In genomic region chr8:123404521-123404920, GRCm38 (mm10) we compare ENCODE assay signal across 15 mouse cellular contexts. TPM values are rescaled to one million over a fixed set of nuclear protein-coding genes. Genes with fewer than 3 reads are reported as not detected.
DNase-seq lines count a peak whose midpoint lies in the region; ATAC-seq and TF ChIP-seq lines count a peak whose summit lies in the region.
"Had no signal": no experiment of that assay in that cellular context is flagged by ENCODE, and none has a peak within 500 bp of the region (broad histone marks: within the 10 kb centered on the region; RNA-seq: fewer than 3 reads in every experiment).

No protein-coding gene starts in this region.

- H3K4me3 ChIP-seq in heart, embryonic 11.5 days (ENCODE audit: low read depth, low read length): no peak overlapping the region
- no peak overlapping the region for H3K4me3 ChIP-seq in stomach, embryonic 16.5 days (replicated peaks; ENCODE audit: low read length)
- no peak overlapping the region for H3K4me3 ChIP-seq in stomach, postnatal 0 days (ENCODE audit: low read depth, low read length)
- no peak overlapping the region for H3K4me3 ChIP-seq in midbrain, embryonic 15.5 days
- H3K4me3 ChIP-seq in liver, embryonic 11.5 days (ENCODE audit: low read depth, low read length): no peak overlapping the region
- H3K4me3 ChIP-seq: limb, embryonic 15.5 days had no signal

- peaks cover 17% of the 10 kb centered on the region; the same call in 1 of the 2 replicates for H3K36me3 ChIP-seq in heart, embryonic 11.5 days (ENCODE audit: control insufficient read depth, insufficient read depth, low read length)
- peaks cover 8% of the 10 kb centered on the region; the same call in 1 of the 2 replicates for H3K36me3 ChIP-seq in stomach, embryonic 16.5 days (ENCODE audit: control insufficient read depth, insufficient read depth, low read length)
- H3K36me3 ChIP-seq in stomach, postnatal 0 days (ENCODE audit: control insufficient read depth, insufficient read depth, low read length): peaks cover 20% of the 10 kb centered on the region
- peaks cover 31% of the 10 kb centered on the region for H3K36me3 ChIP-seq in midbrain, embryonic 15.5 days (replicated peaks)
- H3K36me3 ChIP-seq in liver, embryonic 11.5 days (ENCODE audit: control insufficient read depth, insufficient read depth, low read length): peaks cover 16% of the 10 kb centered on the region

- no peak for ATAC-seq in heart, embryonic 11.5 days (replicated peaks; ENCODE audit: insufficient number of reproducible peaks, low FRiP score, low TSS enrichment)
- ATAC-seq in stomach, embryonic 16.5 days (ENCODE audit: insufficient read depth, low FRiP score): no peak
- ATAC-seq in stomach, postnatal 0 days (ENCODE audit: low FRiP score, low TSS enrichment): no peak
- no peak for ATAC-seq in midbrain, embryonic 15.5 days (replicated peaks)
- ATAC-seq in liver, embryonic 11.5 days (replicated peaks; ENCODE audit: low FRiP score): no peak
- ATAC-seq in erythroid progenitor cell, adult 5-6 weeks (replicated peaks; ENCODE audit: low FRiP score, poor library complexity, severe bottlenecking): no peak

- no peak overlapping the region for H3K27ac ChIP-seq in heart, embryonic 11.5 days (ENCODE audit: low read depth, low read length)
- H3K27ac ChIP-seq in stomach, embryonic 16.5 days (ENCODE audit: low read length): no peak overlapping the region
- H3K27ac ChIP-seq in stomach, postnatal 0 days (replicated peaks): no peak overlapping the region
- H3K27ac ChIP-seq in midbrain, embryonic 15.5 days: peak overlapping the region; percentile 17; the same call in 1 of the 2 replicates
- H3K27ac ChIP-seq in liver, embryonic 11.5 days (ENCODE audit: low read depth, low read length): no peak overlapping the region
- H3K27ac ChIP-seq: limb, embryonic 15.5 days; macrophage had no signal

- H3K27me3 ChIP-seq in heart, embryonic 11.5 days (ENCODE audit: control insufficient read depth, insufficient read depth, low read length): peaks cover 7% of the 10 kb centered on the region; the same call in 1 of the 2 replicates
- H3K27me3 ChIP-seq in stomach, embryonic 16.5 days (ENCODE audit: control insufficient read depth, insufficient read depth, low read length): peaks cover 21% of the 10 kb centered on the region; the same call in 1 of the 2 replicates
- H3K27me3 ChIP-seq in stomach, postnatal 0 days (ENCODE audit: control insufficient read depth, insufficient read depth, low read length): 0 out of 2 replicates have a peak, but pooled peaks cover under 1% of the 10 kb centered on the region
- H3K27me3 ChIP-seq in midbrain, embryonic 15.5 days (replicated peaks): no peaks in the 10 kb centered on the region
- peaks cover 10% of the 10 kb centered on the region; the same call in 1 of the 2 replicates for H3K27me3 ChIP-seq in liver, embryonic 11.5 days (replicated peaks; ENCODE audit: control insufficient read depth, insufficient read depth, low read length)

- 57% methylated on average over 8 of the region's 8 CpGs for WGBS in heart, embryonic 11.5 days (ENCODE audit: insufficient replicate concordance)
- WGBS in stomach, embryonic 16.5 days: 56% methylated on average over 8 of the region's 8 CpGs
- 61% methylated on average over 8 of the region's 8 CpGs for WGBS in stomach, postnatal 0 days
- 37% methylated on average over 8 of the region's 8 CpGs for WGBS in midbrain, embryonic 15.5 days
- WGBS in liver, embryonic 11.5 days: 64% methylated on average over 8 of the region's 8 CpGs

- no peak for TF ChIP-seq CTCF in stomach, postnatal 0 days (IDR thresholded peaks at IDR 0.05; ENCODE audit: low read depth)

- H3K9ac ChIP-seq in heart, embryonic 11.5 days (ENCODE audit: low read depth, low read length): 0 out of 2 replicates have a peak overlapping the region, but pooled peaks have one; percentile 23
- H3K9ac ChIP-seq in stomach, embryonic 16.5 days (ENCODE audit: low read length): 0 out of 2 replicates have a peak overlapping the region, but pooled peaks have one; percentile 4
- H3K9ac ChIP-seq in stomach, postnatal 0 days (ENCODE audit: low read length): no peak overlapping the region
- no peak overlapping the region for H3K9ac ChIP-seq in midbrain, embryonic 15.5 days
- H3K9ac ChIP-seq in liver, embryonic 11.5 days (ENCODE audit: low read depth, low read length): no peak overlapping the region
- H3K9ac ChIP-seq: limb, embryonic 15.5 days had no signal

- no peak overlapping the region for H3K4me2 ChIP-seq in heart, embryonic 11.5 days
- H3K4me2 ChIP-seq in stomach, embryonic 16.5 days (ENCODE audit: low read depth, low read length): no peak overlapping the region
- no peak overlapping the region for H3K4me2 ChIP-seq in stomach, postnatal 0 days (replicated peaks; ENCODE audit: low read depth)
- H3K4me2 ChIP-seq in midbrain, embryonic 15.5 days: no peak overlapping the region
- no peak overlapping the region for H3K4me2 ChIP-seq in liver, embryonic 11.5 days
- H3K4me2 ChIP-seq: limb, embryonic 15.5 days had no signal

- TF ChIP-seq EP300 in stomach, postnatal 0 days (optimal IDR thresholded peaks at IDR 0.05): no peak

- H3K4me1 ChIP-seq in heart, embryonic 11.5 days (ENCODE audit: control insufficient read depth, insufficient read depth, low read length): peaks cover 11% of the 10 kb centered on the region
- H3K4me1 ChIP-seq in stomach, embryonic 16.5 days (ENCODE audit: control insufficient read depth, insufficient read depth, low read length): no peaks in the 10 kb centered on the region
- H3K4me1 ChIP-seq in stomach, postnatal 0 days (replicated peaks; ENCODE audit: control insufficient read depth, insufficient read depth): no peaks in the 10 kb centered on the region
- H3K4me1 ChIP-seq in midbrain, embryonic 15.5 days: peaks cover 17% of the 10 kb centered on the region
- H3K4me1 ChIP-seq in liver, embryonic 11.5 days (replicated peaks; ENCODE audit: control insufficient read depth, insufficient read depth, low read length): peaks cover 18% of the 10 kb centered on the region

- DNase-seq in heart, postnatal 25 days (ENCODE audit: low spot score): no peak
- no peak for DNase-seq in stomach, postnatal 0 days (ENCODE audit: low spot score)
- DNase-seq in thymus, postnatal 4 days: peak; percentile 77
- no peak for DNase-seq in liver, embryonic 11.5 days (ENCODE audit: low spot score)
- DNase-seq: cerebellum, adult 11-12 months; kidney, adult 18-20 months; lung, adult 2 months had no signal

- H3K9me3 ChIP-seq in heart, embryonic 11.5 days (replicated peaks; ENCODE audit: control insufficient read depth, low read length): no peaks in the 10 kb centered on the region
- H3K9me3 ChIP-seq in stomach, embryonic 16.5 days (replicated peaks; ENCODE audit: control insufficient read depth, low read length): no peaks in the 10 kb centered on the region
- H3K9me3 ChIP-seq in stomach, postnatal 0 days (ENCODE audit: control insufficient read depth, low read length): no peaks in the 10 kb centered on the region
- H3K9me3 ChIP-seq in midbrain, embryonic 15.5 days: no peaks in the 10 kb centered on the region
- no peaks in the 10 kb centered on the region for H3K9me3 ChIP-seq in liver, embryonic 11.5 days (ENCODE audit: control insufficient read depth, low read length)
- H3K9me3 ChIP-seq: limb, embryonic 15.5 days had no signal

- intact Hi-C loops in heart, postnatal 25 days (cut with DNase I): no loop called here

RNA-seq across cellular contexts. Expression of gene Mc1r, which starts 2.4 kb away (rescaled TPM):
- 0.06 TPM in 1 of 2 replicates, not detected in the other for polyA plus RNA-seq in heart, embryonic 11.5 days (2014; fragmentation: Nextera tagmentation; extraction: Ambion mirVana)
- total RNA-seq in heart, postnatal 25 days (2021): not detected
- not detected in 2 replicates for polyA plus RNA-seq in stomach, embryonic 16.5 days (2015; fragmentation: Nextera tagmentation; extraction: Ambion mirVana)
- polyA plus RNA-seq in stomach, postnatal 0 days (2015; fragmentation: Nextera tagmentation; extraction: Ambion mirVana): 0.05 TPM in 1 of 2 replicates, not detected in the other
- polyA plus RNA-seq in midbrain, embryonic 15.5 days (2015; fragmentation: Nextera tagmentation; extraction: Ambion mirVana): 0.10 and 0.17 TPM in 2 replicates
- 0.04 and 0.06 TPM in 2 replicates for polyA plus RNA-seq in liver, embryonic 11.5 days (2014; fragmentation: Nextera tagmentation; extraction: Ambion mirVana)
- not detected in 2 replicates for total RNA-seq in erythroid progenitor cell, adult 5-6 weeks (2015; ENCODE audit: low replicate concordance)
- total RNA-seq in erythroid progenitor cell, adult 5-6 weeks (2017; ENCODE audit: low replicate concordance): not detected in 2 replicates
- total RNA-seq: gastrocnemius, postnatal 4 days; left cerebral cortex, adult 8-10 months had no signal
- polyA plus RNA-seq: lung, adult 2 months; macrophage had no signal

RNA-seq across cellular contexts. Expression of gene Tubb3, which starts 6.7 kb away (rescaled TPM):
- polyA plus RNA-seq in heart, embryonic 11.5 days (2014; fragmentation: Nextera tagmentation; extraction: Ambion mirVana): 13.6 and 13.8 TPM in 2 replicates
- total RNA-seq in heart, postnatal 25 days (2021): under 1 TPM; 0.25 to 0.34 TPM
- polyA plus RNA-seq in stomach, embryonic 16.5 days (2015; fragmentation: Nextera tagmentation; extraction: Ambion mirVana): 46.7 and 50.2 TPM in 2 replicates
- 24.4 and 24.7 TPM in 2 replicates for polyA plus RNA-seq in stomach, postnatal 0 days (2015; fragmentation: Nextera tagmentation; extraction: Ambion mirVana)
- 2,127 and 2,170 TPM in 2 replicates for polyA plus RNA-seq in midbrain, embryonic 15.5 days (2015; fragmentation: Nextera tagmentation; extraction: Ambion mirVana)
- polyA plus RNA-seq in liver, embryonic 11.5 days (2014; fragmentation: Nextera tagmentation; extraction: Ambion mirVana): 6.0 and 6.9 TPM in 2 replicates
- total RNA-seq in erythroid progenitor cell, adult 5-6 weeks (2015; ENCODE audit: low replicate concordance): not detected in 2 replicates
- not detected in 2 replicates for total RNA-seq in erythroid progenitor cell, adult 5-6 weeks (2017; ENCODE audit: low replicate concordance)
- polyA plus RNA-seq: macrophage had no signal

RNA-seq across cellular contexts. Expression of gene Def8, which starts 18.8 kb away (rescaled TPM):
- 32.2 and 36.1 TPM in 2 replicates for polyA plus RNA-seq in heart, embryonic 11.5 days (2014; fragmentation: Nextera tagmentation; extraction: Ambion mirVana)
- 10 to 100 TPM; 56.9 to 59.6 TPM for total RNA-seq in heart, postnatal 25 days (2021)
- polyA plus RNA-seq in stomach, embryonic 16.5 days (2015; fragmentation: Nextera tagmentation; extraction: Ambion mirVana): 27.0 and 30.5 TPM in 2 replicates
- 20.6 and 22.5 TPM in 2 replicates for polyA plus RNA-seq in stomach, postnatal 0 days (2015; fragmentation: Nextera tagmentation; extraction: Ambion mirVana)
- polyA plus RNA-seq in midbrain, embryonic 15.5 days (2015; fragmentation: Nextera tagmentation; extraction: Ambion mirVana): 48.4 and 49.8 TPM in 2 replicates
- polyA plus RNA-seq in liver, embryonic 11.5 days (2014; fragmentation: Nextera tagmentation; extraction: Ambion mirVana): 27.0 and 32.7 TPM in 2 replicates
- total RNA-seq in erythroid progenitor cell, adult 5-6 weeks (2015; ENCODE audit: low replicate concordance): 8.8 and 15.1 TPM in 2 replicates
- 3.5 and 8.9 TPM in 2 replicates for total RNA-seq in erythroid progenitor cell, adult 5-6 weeks (2017; ENCODE audit: low replicate concordance)

RNA-seq across cellular contexts. Expression of gene Tcf25, which starts 31.0 kb away (rescaled TPM):
- 148 and 165 TPM in 2 replicates for polyA plus RNA-seq in heart, embryonic 11.5 days (2014; fragmentation: Nextera tagmentation; extraction: Ambion mirVana)
- total RNA-seq in heart, postnatal 25 days (2021): 100 to 1,000 TPM; 113 to 157 TPM
- polyA plus RNA-seq in stomach, embryonic 16.5 days (2015; fragmentation: Nextera tagmentation; extraction: Ambion mirVana): 167 and 177 TPM in 2 replicates
- 133 and 146 TPM in 2 replicates for polyA plus RNA-seq in stomach, postnatal 0 days (2015; fragmentation: Nextera tagmentation; extraction: Ambion mirVana)
- polyA plus RNA-seq in midbrain, embryonic 15.5 days (2015; fragmentation: Nextera tagmentation; extraction: Ambion mirVana): 324 and 331 TPM in 2 replicates
- polyA plus RNA-seq in liver, embryonic 11.5 days (2014; fragmentation: Nextera tagmentation; extraction: Ambion mirVana): 136 and 147 TPM in 2 replicates
- 36.4 and 48.6 TPM in 2 replicates for total RNA-seq in erythroid progenitor cell, adult 5-6 weeks (2015; ENCODE audit: low replicate concordance)
- total RNA-seq in erythroid progenitor cell, adult 5-6 weeks (2017; ENCODE audit: low replicate concordance): 27.2 and 70.3 TPM in 2 replicates

Comparison
In these comparisons a context has a peak if more than half of its experiments do, and no peak if none do; other contexts are left out.
1. H3K9ac ChIP-seq: peak in heart, embryonic 11.5 days (single experiment) and stomach, embryonic 16.5 days (single experiment); none in stomach, postnatal 0 days (single experiment), midbrain, embryonic 15.5 days (single experiment) and liver, embryonic 11.5 days (single experiment).
2. RNA of gene Tubb3, which starts 6.7 kb away (polyA plus RNA-seq): 2,127 to 2,170 TPM in midbrain, embryonic 15.5 days; 46.7 to 50.2 TPM in stomach, embryonic 16.5 days, 24.4 to 24.7 TPM in stomach, postnatal 0 days, 13.6 to 13.8 TPM in heart, embryonic 11.5 days and 6.0 to 6.9 TPM in liver, embryonic 11.5 days; every median in the first group is over 10 times any median in the second.